Mouse (Mus musculus) cerebral cortex, adult 2 months (tissue): ENCODE data around the gene Bco2.

Experiments
- WGBS: fragments of 180-500 bp; shearing (Covaris S2); methylation state at CpG from one replicate; pipeline ENCODE4 v1.1.7; 2018; 5-methylcytosine and 5-hydroxymethylcytosine counted together

The Bco2 gene

DNA sequence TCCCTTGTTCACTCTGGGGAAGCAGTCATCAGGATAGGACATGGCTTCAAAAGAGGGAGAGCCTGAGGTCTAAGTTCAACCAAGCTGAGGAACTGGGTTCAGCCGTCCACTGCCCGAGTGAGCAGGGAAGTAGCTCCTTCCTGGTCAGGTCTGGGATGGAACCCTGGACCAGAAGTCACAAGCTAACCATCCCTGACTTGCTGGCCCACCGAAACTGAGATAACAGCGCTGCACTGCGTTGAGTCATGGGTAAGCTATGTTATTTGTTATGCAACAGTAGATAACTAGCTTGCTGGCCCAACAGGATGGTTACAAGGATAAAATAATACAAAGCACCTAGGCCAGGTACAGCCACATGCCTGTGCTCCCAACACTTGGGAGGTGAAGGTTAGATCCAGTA, 39.5 kb downstream of the Bco2 start:
- WGBS, result 83% methylated on average over 5 of the region's 5 CpGs

DNA sequence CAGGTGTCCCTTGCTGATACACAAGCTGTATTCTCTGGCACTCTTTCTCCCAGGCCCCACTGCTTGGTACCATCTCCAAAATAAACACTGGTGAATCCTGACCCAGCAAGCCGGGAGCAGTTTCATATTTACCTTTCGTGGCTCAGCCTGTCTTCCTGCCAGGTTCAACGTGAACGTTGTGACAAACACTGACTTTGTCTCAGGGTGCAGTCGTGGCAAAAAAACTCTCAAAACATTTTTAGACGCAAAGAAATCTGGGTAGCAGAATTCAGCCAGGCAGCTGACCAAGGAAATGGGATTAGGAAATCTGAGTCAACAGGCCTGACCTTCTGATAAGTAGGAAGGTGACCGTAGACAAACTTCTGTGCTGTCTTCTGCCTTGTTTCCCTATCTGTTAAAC, 47.4 kb downstream of the Bco2 start:
- 70% methylated on average over 7 of the region's 7 CpGs for WGBS

DNA sequence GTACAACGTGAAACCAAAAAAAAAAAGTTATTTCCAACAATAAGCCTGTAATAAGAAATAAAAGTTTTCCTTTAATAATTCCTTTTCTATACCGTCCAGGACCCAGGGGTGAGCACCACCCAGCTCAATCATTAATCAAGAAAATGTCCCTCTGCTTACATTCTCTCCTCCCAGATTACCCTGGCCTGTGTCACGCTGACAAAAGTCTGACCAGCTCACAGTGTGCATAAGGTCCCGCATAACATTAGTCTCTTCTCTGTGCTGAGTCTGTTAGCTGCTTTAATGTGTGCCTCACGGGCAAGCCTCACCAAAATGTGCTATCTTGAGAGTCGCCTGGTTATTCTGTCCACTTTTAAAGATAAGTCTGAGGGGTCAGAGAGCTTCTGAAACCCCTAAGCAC, 49.6 kb downstream of the Bco2 start:
- 77% methylated on average over 6 of the region's 6 CpGs for WGBS

DNA sequence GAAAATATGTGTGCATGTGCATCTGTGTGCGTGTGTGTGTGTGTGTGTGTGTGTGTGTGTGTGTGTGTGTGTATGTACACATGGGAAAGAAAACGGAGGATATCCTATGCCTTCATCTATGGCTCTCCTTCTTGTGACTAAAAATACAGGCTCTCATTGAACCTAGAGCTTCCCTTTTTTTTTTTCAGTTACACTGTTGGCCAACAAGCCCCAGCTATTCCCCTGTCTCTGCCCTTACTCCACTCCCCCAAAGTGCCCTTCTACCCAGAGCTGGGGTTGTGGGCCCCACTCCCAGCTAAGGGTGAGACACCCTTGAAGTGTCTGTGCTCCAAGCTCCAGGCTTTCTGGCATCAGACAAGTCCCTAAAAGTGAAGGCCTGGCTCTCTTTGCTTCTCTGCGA, 52.0 kb downstream of the Bco2 start:
- WGBS, result 90% methylated on average over 3 of the region's 3 CpGs

DNA sequence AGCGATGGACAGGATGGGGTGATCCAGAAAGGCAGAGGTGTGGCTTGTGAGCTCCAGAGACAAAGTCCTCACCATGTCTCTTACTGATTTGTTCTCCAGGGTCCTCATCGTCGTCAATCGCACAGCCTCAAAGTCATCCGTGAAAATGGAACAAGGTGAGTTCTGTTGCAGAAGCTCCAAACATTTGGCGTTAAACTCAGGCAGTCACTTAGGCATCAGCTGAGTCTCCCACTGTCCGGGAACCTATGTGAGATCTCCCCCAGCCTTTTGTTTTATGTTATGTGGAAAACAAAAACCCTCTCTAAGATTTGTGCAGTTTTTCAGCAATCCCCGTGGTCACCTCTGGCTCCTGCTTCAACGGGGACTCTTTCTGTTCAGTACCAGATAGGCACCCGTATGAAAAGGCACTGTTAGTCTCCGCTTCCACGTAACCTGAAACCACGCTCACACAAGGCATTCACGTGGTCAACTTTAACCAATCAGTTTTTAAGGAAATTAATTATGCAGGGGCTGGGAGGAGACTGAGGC, 53.9 kb downstream of the Bco2 start:
- 27% methylated on average over 14 of the region's 14 CpGs for WGBS

DNA sequence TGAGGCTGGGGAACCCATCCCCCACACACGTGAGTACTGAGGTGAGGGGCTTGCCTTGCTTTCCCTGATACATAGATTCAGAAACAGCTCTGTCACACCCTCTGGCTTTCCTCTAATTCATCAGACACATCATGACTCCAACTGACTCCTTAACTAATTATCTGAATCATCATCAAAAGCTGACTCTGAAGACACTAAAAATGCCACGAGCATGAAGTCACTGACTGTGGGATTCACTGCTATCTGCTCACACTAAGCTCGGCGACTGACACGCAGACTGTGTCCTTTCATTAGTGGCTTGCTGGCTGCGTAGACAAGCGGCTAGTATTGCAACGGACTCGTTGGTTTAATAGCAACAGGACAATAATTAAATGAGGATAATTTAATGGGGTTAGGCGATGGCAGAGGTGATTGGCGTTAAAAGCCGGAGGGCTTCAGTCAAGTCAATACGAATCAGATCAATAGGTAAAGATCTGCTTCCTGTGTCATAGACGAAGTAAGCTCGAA, 54.5 kb downstream of the Bco2 start:
- WGBS, result 62% methylated on average over 15 of the region's 15 CpGs

DNA sequence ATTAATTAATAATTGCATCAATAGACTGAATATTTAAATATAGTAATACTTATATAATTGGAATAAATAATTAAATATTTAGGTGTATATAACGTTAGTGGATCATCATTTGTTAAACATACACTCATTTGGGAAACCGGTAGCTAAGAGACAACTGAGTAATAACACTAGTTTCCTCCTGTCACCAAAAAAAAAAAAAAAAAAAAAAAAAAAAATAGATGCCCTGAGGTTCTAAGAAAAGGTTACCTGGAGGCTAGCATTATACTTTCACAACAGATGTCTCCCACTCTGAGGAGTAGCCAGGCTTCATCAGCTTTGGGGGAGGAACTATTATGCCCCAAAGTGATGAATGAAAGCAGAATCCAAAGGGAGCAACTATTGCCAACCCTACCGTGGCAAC, 55.2 kb downstream of the Bco2 start:
- WGBS, result 82% methylated on average over 3 of the region's 3 CpGs

DNA sequence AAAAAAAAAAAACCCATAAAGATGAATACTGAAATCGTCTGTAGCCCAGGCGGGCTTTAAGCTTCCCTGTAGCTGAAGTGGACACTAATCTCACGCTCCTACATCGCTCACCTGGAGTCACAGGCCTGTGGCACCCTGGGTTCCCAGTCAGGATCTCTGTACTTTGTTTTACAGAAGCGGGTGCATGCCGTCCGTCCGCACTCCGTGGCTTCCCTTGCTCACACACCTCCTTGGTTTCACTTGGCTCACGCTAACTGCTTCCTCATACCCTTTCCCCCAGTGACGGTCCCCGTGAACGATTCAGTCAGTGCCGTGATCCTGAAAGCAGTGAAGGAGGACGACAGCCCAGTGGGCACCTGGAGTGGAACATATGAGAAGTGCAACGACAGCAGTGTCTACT, 56.2 kb downstream of the Bco2 start:
- 91% methylated on average over 16 of the region's 16 CpGs for WGBS

DNA sequence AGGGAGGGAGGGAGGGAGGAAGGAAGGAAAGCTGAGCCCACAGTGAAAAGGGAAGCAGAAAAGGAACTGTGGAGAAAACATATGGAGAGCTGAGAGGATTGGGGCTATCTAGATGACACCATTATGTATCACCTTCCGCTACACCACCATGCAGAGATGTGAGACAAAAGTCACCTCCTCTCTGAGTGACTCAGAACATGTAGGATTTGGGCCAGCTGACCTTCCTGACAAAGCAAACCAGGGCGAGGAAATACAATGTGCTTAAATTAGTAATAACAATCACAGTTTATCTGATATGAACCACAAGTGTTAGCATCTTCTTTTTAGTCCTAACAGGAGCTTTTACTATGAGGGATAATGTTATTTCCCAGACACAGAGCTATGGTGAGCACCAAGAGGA, 57.4 kb downstream of the Bco2 start:
- 85% methylated on average over 2 of the region's 2 CpGs for WGBS

DNA sequence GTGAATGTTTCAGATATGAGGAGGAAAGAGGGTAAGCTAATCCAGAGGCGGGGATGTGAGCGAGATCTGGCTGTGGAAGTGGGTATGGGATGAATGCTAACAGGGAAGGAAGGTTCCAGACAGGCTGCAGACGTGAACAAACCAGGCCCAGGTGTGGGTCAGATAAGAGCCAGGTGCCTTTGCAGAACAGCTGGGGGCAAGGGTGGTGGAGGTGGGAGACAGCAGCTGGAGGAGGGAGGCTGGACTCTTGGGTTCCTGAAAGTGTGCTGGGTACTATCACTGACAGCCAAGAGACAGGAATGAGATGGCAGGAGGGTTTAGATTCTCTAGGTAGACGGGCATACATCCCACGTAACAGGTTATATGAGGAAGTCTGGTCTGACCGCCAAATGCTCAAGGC, 57.9 kb downstream of the Bco2 start:
- 84% methylated on average over 6 of the region's 6 CpGs for WGBS

DNA sequence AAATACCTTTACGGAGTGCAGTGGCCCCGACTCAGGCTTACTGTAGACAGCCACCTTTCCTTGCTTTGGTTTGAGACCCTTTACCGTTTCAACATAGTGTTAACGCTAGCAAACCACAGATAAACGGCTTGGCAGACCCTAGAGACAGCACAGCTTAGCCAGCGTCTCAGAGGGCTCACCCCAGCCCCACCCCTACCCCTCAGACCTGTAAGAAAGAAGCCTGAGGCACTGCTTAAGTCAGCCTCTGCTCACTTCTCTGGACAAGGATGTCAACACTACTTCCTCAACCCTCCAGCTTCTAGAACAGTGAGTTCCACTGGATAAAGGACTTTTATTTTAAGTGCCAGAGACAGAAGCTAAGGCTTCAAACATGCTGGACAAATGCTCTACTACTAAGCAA, 58.4 kb downstream of the Bco2 start:
- 63% methylated on average over 6 of the region's 6 CpGs for WGBS

DNA sequence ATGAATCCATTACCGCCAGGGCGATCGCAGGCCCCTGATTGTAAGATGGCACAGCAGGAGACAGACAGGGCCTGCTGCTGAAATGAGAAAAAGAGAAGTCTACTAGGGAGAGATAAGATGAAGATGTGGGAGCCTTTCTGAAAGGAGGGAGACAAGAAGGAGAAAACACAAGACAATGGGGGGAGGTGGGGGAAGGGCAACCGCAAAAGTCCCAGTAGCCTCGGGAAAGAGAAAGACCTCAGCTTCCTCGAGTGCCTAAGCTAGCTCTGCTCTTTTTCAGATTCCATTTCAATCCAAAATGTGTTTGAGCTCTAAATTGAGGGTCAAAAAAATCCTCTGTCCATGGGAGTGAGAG, 58.9 kb downstream of the Bco2 start:
- 68% methylated on average over 6 of the region's 6 CpGs for WGBS

DNA sequence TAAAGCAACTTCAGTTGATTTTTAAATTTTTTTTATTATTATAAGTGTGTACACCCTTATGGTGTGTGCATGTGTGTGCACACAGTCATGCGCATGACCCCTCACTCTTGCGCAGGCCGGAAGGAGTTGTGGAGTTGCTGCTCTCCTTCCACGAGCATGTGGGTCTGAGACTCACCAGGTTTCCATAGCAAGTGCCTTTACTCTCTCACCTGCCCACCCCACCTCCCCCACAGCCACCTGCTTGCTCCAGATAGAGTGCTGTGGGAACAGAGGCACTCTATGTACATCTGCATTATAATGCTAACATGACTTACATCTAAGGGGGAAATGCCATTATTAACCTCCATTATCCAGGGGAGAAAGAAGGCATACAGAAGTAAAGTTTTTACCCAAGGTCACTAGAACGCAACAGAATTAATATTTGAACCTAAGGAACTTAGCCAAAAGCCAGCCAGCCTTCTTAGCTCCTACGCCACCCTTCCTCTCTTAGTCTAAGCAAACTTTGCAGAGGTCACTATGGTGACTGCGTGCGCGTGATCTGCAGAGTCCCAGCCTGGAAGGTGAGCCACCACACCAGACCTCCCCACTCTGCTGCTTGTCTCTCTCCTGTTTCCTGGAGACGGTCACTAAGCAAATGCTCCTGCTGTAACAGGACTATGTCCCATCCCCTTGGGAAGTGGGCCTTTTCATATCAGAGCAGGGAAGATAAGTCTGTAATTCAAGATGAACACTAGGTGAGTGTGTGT, 59.4 kb downstream of the Bco2 start:
- WGBS, result 82% methylated on average over 10 of the region's 10 CpGs

DNA sequence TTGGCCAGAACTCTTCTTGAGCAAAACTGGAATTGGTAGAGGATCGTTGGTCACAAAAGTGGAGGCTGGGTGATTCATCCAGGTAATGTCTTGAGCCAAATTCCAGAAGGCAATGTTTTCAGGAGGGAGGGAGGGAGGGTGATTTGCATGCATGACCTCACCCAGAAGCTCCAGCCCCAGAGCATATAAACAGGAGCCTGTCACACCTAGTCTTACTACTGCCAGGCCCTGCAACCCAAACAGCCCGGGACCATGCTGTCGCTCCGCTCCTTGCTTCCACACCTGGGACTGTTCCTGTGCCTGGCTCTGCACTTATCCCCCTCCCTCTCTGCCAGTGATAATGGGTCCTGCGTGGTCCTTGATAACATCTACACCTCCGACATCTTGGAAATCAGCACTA, 60.7 kb downstream of the Bco2 start, which contains the start of gene Plet1:
Gene Plet1, plus strand, starts transcription at position 215 of the 400 bp plus-strand sequence.
- WGBS, result 89% methylated on average over 6 of the region's 6 CpGs

DNA sequence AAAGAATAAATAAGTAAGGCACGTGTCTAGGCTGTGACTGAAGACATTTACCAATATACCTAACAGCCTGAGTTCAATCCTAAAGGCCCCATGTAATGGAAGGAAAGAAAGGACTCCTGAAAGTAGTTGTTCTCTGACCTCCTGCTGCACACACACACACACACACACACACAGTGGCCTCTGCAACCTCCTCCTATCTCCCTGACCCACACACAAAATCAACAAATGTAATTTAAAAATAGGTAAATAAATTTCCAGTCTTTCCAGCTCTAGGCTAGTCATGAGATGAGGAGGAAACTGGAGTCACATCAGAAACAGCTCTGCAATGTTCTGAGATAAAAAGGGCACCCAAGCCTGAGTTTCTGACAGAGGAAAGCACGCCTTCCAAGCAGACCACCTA, 61.2 kb downstream of the Bco2 start:
- WGBS, result 90% methylated on average over 2 of the region's 2 CpGs

DNA sequence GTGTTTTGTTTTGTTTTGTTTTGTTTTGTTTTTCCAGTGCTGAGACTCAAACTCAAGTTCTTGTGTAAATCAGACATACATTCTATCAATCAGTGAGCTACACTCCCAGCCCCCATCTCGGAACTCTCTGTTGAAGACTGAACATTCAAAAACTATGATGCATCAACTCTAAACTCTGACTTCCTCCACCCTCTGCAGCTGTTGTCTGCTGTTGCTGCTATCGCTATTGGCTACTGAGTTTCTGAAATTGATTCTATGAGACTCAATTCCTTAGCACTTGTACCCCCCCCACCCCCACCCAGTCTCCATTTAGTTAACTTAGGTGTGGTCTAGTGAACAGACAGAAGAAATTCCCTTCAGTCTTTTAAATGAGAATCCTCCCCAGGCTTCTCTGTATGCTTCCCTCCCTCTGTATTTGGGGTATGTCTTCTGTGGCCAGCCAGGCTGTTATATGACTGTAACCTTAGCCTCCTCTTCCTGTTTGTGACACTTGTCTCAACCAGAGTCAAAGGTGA, 63.4 kb downstream of the Bco2 start:
- 80% methylated on average over 2 of the region's 2 CpGs for whole genome bisulfite sequencing

DNA sequence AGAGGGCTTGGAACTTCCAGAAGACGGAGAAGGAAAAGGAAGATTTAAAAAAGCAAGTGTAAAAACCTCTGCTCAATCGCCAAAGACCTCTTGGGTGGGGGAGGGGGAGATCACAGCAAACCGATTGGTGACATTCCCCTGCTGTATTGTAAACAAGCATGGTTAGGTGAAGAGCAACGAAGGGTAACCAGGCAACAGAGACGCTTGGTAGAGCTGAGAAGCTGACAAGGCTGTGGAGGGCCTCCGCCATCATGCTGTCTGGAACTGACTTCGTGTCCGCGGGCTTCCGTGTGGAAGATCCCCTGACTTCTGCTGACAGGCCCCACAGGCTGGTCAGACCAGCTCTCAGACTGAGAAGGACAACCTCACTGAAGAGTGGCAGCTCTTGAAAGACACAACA, 69.5 kb downstream of the Bco2 start:
- 29% methylated on average over 10 of the region's 10 CpGs for WGBS
